Mouse (Mus musculus) cerebellum, adult 11-12 months (tissue): ENCODE measurements around the gene Hmgb1.

ENCODE experiments used
- DNase-seq: peaks from one replicate; pipeline ENCODE4 v3.0.0; 2022

Hmgb1 gene

GRCm38 (mm10) chr5:149051571-149052420, 132.5 kb downstream of the Hmgb1 start:
- peak; percentile 81 for DNase-seq

GRCm38 (mm10) chr5:149051194-149051570, 133.1 kb downstream of the Hmgb1 start:
- DNase-seq = no peak

- no peak for DNase-seq
Observed at GRCm38 (mm10) chr5:149050588-149051160, 133.6 kb downstream of the Hmgb1 start.

- DNase-seq = no peak
Observed at GRCm38 (mm10) chr5:149049435-149049834, 134.9 kb downstream of the Hmgb1 start.

GRCm38 (mm10) chr5:149048961-149049360, 135.3 kb downstream of the Hmgb1 start:
- no peak for DNase-seq

GRCm38 (mm10) chr5:149046650-149047049, 137.6 kb downstream of the Hmgb1 start:
- DNase-seq = no peak

GRCm38 (mm10) chr5:149045470-149046085, 138.7 kb downstream of the Hmgb1 start:
- no peak for DNase-seq

GRCm38 (mm10) chr5:149045054-149045453, 139.2 kb downstream of the Hmgb1 start:
- no peak for DNase-seq

- DNase-seq = no peak
Observed at GRCm38 (mm10) chr5:149044067-149044466, 140.2 kb downstream of the Hmgb1 start.

GRCm38 (mm10) chr5:149043240-149043639, 141.0 kb downstream of the Hmgb1 start:
- DNase-seq = peak; percentile 58

GRCm38 (mm10) chr5:149039825-149040224, 144.5 kb downstream of the Hmgb1 start:
- DNase-seq = no peak

- DNase-seq = no peak
Observed at GRCm38 (mm10) chr5:149037729-149038128, 146.6 kb downstream of the Hmgb1 start.

- DNase-seq = no peak
Observed at GRCm38 (mm10) chr5:149036920-149037319, 147.4 kb downstream of the Hmgb1 start.

- DNase-seq = no peak
Observed at GRCm38 (mm10) chr5:149032438-149032837, 151.9 kb downstream of the Hmgb1 start.

- DNase-seq = peak; percentile 44
Observed at GRCm38 (mm10) chr5:149031199-149031750, 153.0 kb downstream of the Hmgb1 start.

- no peak for DNase-seq
Observed at GRCm38 (mm10) chr5:149030103-149030502, 154.2 kb downstream of the Hmgb1 start.

- DNase-seq = no peak
Observed at GRCm38 (mm10) chr5:149028394-149028793, 155.9 kb downstream of the Hmgb1 start.

GRCm38 (mm10) chr5:149027389-149027788, 156.9 kb downstream of the Hmgb1 start:
- no peak for DNase-seq

GRCm38 (mm10) chr5:149021120-149021519, 163.2 kb downstream of the Hmgb1 start:
- DNase-seq = no peak

GRCm38 (mm10) chr5:149020681-149021062, 163.6 kb downstream of the Hmgb1 start:
- no peak for DNase-seq

GRCm38 (mm10) chr5:149020059-149020680, 164.1 kb downstream of the Hmgb1 start:
- no peak for DNase-seq

- no peak for DNase-seq
Observed at GRCm38 (mm10) chr5:149017666-149018415, 166.4 kb downstream of the Hmgb1 start.
